8 mouse cellular contexts compared by ENCODE assay signal in genomic region chr3:87173486-87174085, GRCm38 (mm10). TPM values are rescaled to one million over a fixed set of nuclear protein-coding genes. Genes with fewer than 3 reads are reported as not detected.
DNase-seq lines count a peak whose midpoint lies in the region; ATAC-seq and TF ChIP-seq lines count a peak whose summit lies in the region.

No protein-coding gene starts in this region.

- H3K4me3 ChIP-seq in spleen, adult 2 months (ENCODE audit: extremely low read depth, insufficient read depth, insufficient read length): peak overlapping the region; percentile 41; the same call in 1 of the 2 replicates
- H3K4me3 ChIP-seq in limb, embryonic 12.5 days (replicated peaks): peak overlapping the region; percentile 63
- H3K4me3 ChIP-seq in stomach, embryonic 14.5 days (ENCODE audit: low read depth, low read length): peak overlapping the region; percentile 75

- peak; percentile 45 for DNase-seq in embryo, embryonic 11 days
- DNase-seq in embryo, embryonic 10 days (ENCODE audit: low spot score): no peak
- no peak for DNase-seq in spleen, adult 2 months (ENCODE audit: low read depth in 1 of 2, low spot score in 2 of 2)
- DNase-seq in spleen, adult 12 weeks (ENCODE audit: low spot score): no peak
- no peak for DNase-seq in adrenal gland, postnatal 36 days
- no peak for DNase-seq in adrenal gland, adult 8-10 months

- no peaks in the 10 kb centered on the region for H3K36me3 ChIP-seq in spleen, adult 2 months (ENCODE audit: control insufficient read depth, insufficient read depth, low read length)
- peaks cover 5% of the 10 kb centered on the region; the same call in 1 of the 2 replicates for H3K36me3 ChIP-seq in limb, embryonic 12.5 days
- no peaks in the 10 kb centered on the region for H3K36me3 ChIP-seq in stomach, embryonic 14.5 days (ENCODE audit: control insufficient read depth, insufficient read depth, low read length)

- ATAC-seq in limb, embryonic 12.5 days (ENCODE audit: insufficient number of reproducible peaks, insufficient read depth, low FRiP score, low TSS enrichment, low read depth): no peak
- 0 out of 2 replicates have a peak, but pooled peaks have one; percentile 7 for ATAC-seq in stomach, embryonic 14.5 days (ENCODE audit: insufficient number of reproducible peaks, insufficient read depth, low FRiP score, low read depth)

- H3K27me3 ChIP-seq in spleen, adult 2 months (ENCODE audit: control insufficient read depth, insufficient read depth, low read length): peaks cover 17% of the 10 kb centered on the region
- no peaks in the 10 kb centered on the region for H3K27me3 ChIP-seq in limb, embryonic 12.5 days
- H3K27me3 ChIP-seq in stomach, embryonic 14.5 days (ENCODE audit: control insufficient read depth, insufficient read depth, low read length): no peaks in the 10 kb centered on the region

- H3K4me1 ChIP-seq in spleen, adult 2 months (ENCODE audit: control insufficient read depth, insufficient read depth, insufficient read length): no peaks in the 10 kb centered on the region
- peaks cover 54% of the 10 kb centered on the region for H3K4me1 ChIP-seq in limb, embryonic 12.5 days (replicated peaks)
- H3K4me1 ChIP-seq in stomach, embryonic 14.5 days (ENCODE audit: control insufficient read depth, insufficient read depth, low read length): peaks cover 33% of the 10 kb centered on the region

- WGBS in spleen, adult 2 months: 41% methylated on average over 8 of the region's 8 CpGs
- 0% methylated on average over 8 of the region's 8 CpGs for WGBS in limb, embryonic 12.5 days
- WGBS in stomach, embryonic 14.5 days: 1% methylated on average over 8 of the region's 8 CpGs

- TF ChIP-seq CTCF in spleen, adult 2 months (IDR thresholded peaks at IDR 0.05; ENCODE audit: extremely low read depth, insufficient read depth, insufficient read length, insufficient replicate concordance): no peak

- H3K27ac ChIP-seq in spleen, adult 2 months (ENCODE audit: insufficient read depth, low read length): no peak overlapping the region
- H3K27ac ChIP-seq in limb, embryonic 12.5 days: peak overlapping the region; percentile 93
- H3K27ac ChIP-seq in stomach, embryonic 14.5 days (ENCODE audit: low read length): peak overlapping the region; percentile 91

- peak overlapping the region; percentile 94 for H3K4me2 ChIP-seq in limb, embryonic 12.5 days
- H3K4me2 ChIP-seq in stomach, embryonic 14.5 days (replicated peaks; ENCODE audit: low read depth, low read length): peak overlapping the region; percentile 68

- no peak for TF ChIP-seq POLR2A in spleen, adult 2 months (IDR thresholded peaks at IDR 0.05; ENCODE audit: low read depth, low read length)

- H3K9ac ChIP-seq in limb, embryonic 12.5 days (replicated peaks): peak overlapping the region; percentile 90
- H3K9ac ChIP-seq in stomach, embryonic 14.5 days (replicated peaks; ENCODE audit: low read depth, low read length): peak overlapping the region; percentile 88

- H3K9me3 ChIP-seq in limb, embryonic 12.5 days: no peaks in the 10 kb centered on the region
- H3K9me3 ChIP-seq in stomach, embryonic 14.5 days (ENCODE audit: control insufficient read depth, low read depth, low read length): no peaks in the 10 kb centered on the region

RNA-seq across cellular contexts. Expression of gene Kirrel, which starts 1.0 kb away (rescaled TPM):
- polyA plus RNA-seq in spleen, adult 2 months (2012; rRNA removed): 6.0 and 6.5 TPM in 2 replicates
- polyA plus RNA-seq in limb, embryonic 12.5 days (2016; fragmentation: Nextera tagmentation; extraction: Ambion mirVana): 17.5 and 22.1 TPM in 2 replicates
- 9.1 and 10.0 TPM in 2 replicates for polyA plus RNA-seq in stomach, embryonic 14.5 days (2014; fragmentation: Nextera tagmentation; extraction: Ambion mirVana)
- total RNA-seq in adrenal gland, postnatal 36 days (2021): 10 to 100 TPM; 17.9 to 22.3 TPM
- total RNA-seq in adrenal gland, adult 8-10 months (2022): 10 to 100 TPM; 14.7 to 23.3 (median 19.8) TPM
